Mouse (Mus musculus) ovary, adult 18-20 months (tissue): ENCODE data around the gene Zfand2b.

ENCODE experiments used
- DNase-seq: peaks from one replicate; pipeline ENCODE4 v3.0.0; 2022; ENCODE audit warnings: low spot score, mixed read lengths

Gene Zfand2b

GRCm38 (mm10) chr1:75168472-75169464, at the start of gene Zfand2b:
Gene Zfand2b, plus strand, starts transcription at chr1:75168646.
- peak; percentile 95 for DNase-seq

- no peak for DNase-seq
Observed at GRCm38 (mm10) chr1:75122211-75122610, 46.2 kb upstream of the Zfand2b start.

GRCm38 (mm10) chr1:75124346-75125321, 43.8 kb upstream of the Zfand2b start, which contains the start of gene Nhej1:
Gene Nhej1, minus strand, starts transcription at chr1:75125200.
- DNase-seq, result peak; percentile 85

GRCm38 (mm10) chr1:75125418-75125817, 43.0 kb upstream of the Zfand2b start:
- no peak for DNase-seq

- no peak for DNase-seq
Observed at GRCm38 (mm10) chr1:75128641-75129040, 39.8 kb upstream of the Zfand2b start.

- no peak for DNase-seq
Observed at GRCm38 (mm10) chr1:75133421-75134207, 34.8 kb upstream of the Zfand2b start, which contains the start of gene Slc23a3. Gene Slc23a3, minus strand, starts transcription at chr1:75133890.

- no peak for DNase-seq
Observed at GRCm38 (mm10) chr1:75136293-75136692, 32.2 kb upstream of the Zfand2b start.

- no peak for DNase-seq
Observed at GRCm38 (mm10) chr1:75136730-75137129, 31.7 kb upstream of the Zfand2b start.

- DNase-seq, result no peak
Observed at GRCm38 (mm10) chr1:75138448-75138847, 30.0 kb upstream of the Zfand2b start.

GRCm38 (mm10) chr1:75140601-75141190, 27.8 kb upstream of the Zfand2b start:
- no peak for DNase-seq

GRCm38 (mm10) chr1:75141486-75142190, 26.8 kb upstream of the Zfand2b start:
- DNase-seq, result peak; percentile 53

- peak; percentile 91 for DNase-seq
Observed at GRCm38 (mm10) chr1:75142301-75143261, 25.9 kb upstream of the Zfand2b start, which contains the start of the genes Cnppd1 and Retreg2. Gene Cnppd1, minus strand, starts transcription at chr1:75142711. Gene Retreg2, plus strand, starts transcription at chr1:75142778.

GRCm38 (mm10) chr1:75145589-75145988, 22.9 kb upstream of the Zfand2b start:
- DNase-seq, result no peak

GRCm38 (mm10) chr1:75147411-75148135, 20.9 kb upstream of the Zfand2b start:
- no peak for DNase-seq

- DNase-seq, result no peak
Observed at GRCm38 (mm10) chr1:75148727-75149126, 19.7 kb upstream of the Zfand2b start.

- DNase-seq, result no peak
Observed at GRCm38 (mm10) chr1:75155837-75156236, 12.6 kb upstream of the Zfand2b start.

GRCm38 (mm10) chr1:75158990-75159389, 9.5 kb upstream of the Zfand2b start:
- no peak for DNase-seq

GRCm38 (mm10) chr1:75159540-75160255, 8.7 kb upstream of the Zfand2b start:
- DNase-seq, result no peak
